Mouse (Mus musculus) MEL (cell line): ENCODE data around the gene Fbxw7. TPM values are rescaled to one million over a fixed set of nuclear protein-coding genes. Genes with fewer than 3 reads are reported as not detected.

Experiments
- DNase-seq: peaks from one replicate; pipeline ENCODE4 v3.0.0; 2011; ENCODE audit warnings: low read depth, low spot score
- H3K27ac ChIP-seq: 2 replicates; pipeline ENCODE4 v1.5.1; 2012; ENCODE audit warnings: low read depth, mild to moderate bottlenecking, control low read depth, low read length, moderate library complexity; ENCODE audit not compliant: control insufficient read depth
- H3K27me3 ChIP-seq, 2 experiments: fragments of 150-350 bp in 1 of 2; sonication (generic) in 1 of 2; 2 replicates each; pipeline ENCODE4 v1.6.1; 2012; ENCODE audit warnings: low read length in 2 of 2, mild to moderate bottlenecking in 2 of 2, improper control_type of control experiment in 1 of 2, moderate library complexity in 1 of 2; ENCODE audit not compliant: insufficient read depth in 2 of 2, control insufficient read depth in 1 of 2
- H3K36me3 ChIP-seq, 2 experiments: 2 replicates each; pipeline ENCODE4 v1.6.1; 2012 to 2014; ENCODE audit warnings: low read length in 2 of 2, improper control_type of control experiment in 1 of 2, inconsistent platforms in 1 of 2, mild to moderate bottlenecking in 1 of 2; ENCODE audit not compliant: insufficient read depth in 2 of 2, control insufficient read depth in 1 of 2
- H3K4me1 ChIP-seq, 2 experiments: fragments of 150-350 bp in 1 of 2; sonication (generic) in 1 of 2; 2 replicates each; pipeline ENCODE4 v1.6.1; 2012; ENCODE audit warnings: low read length in 2 of 2, improper control_type of control experiment in 1 of 2, mild to moderate bottlenecking in 1 of 2; ENCODE audit not compliant: insufficient read depth in 2 of 2, control insufficient read depth in 1 of 2
- H3K4me3 ChIP-seq, 2 experiments: fragments of 150-350 bp in 1 of 2; sonication (generic) in 1 of 2; 2 replicates each; pipeline ENCODE4 v1.5.1; 2012; ENCODE audit warnings: low read depth in 2 of 2, low read length in 2 of 2, mild to moderate bottlenecking in 2 of 2, moderate library complexity in 2 of 2, control low read depth in 1 of 2, improper control_type of control experiment in 1 of 2; ENCODE audit not compliant: control insufficient read depth in 1 of 2, insufficient read depth in 1 of 2
- H3K79me2 ChIP-seq: 2 replicates; pipeline ENCODE4 v1.6.1; 2012; ENCODE audit warnings: mild to moderate bottlenecking, low read length, moderate library complexity; ENCODE audit not compliant: control insufficient read depth, poor library complexity, insufficient read depth
- H3K9ac ChIP-seq: 2 replicates; pipeline ENCODE4 v1.6.1; 2012; ENCODE audit warnings: low read depth, mild to moderate bottlenecking, control low read depth, low read length, moderate library complexity; ENCODE audit not compliant: control insufficient read depth, poor library complexity, severe bottlenecking
- H3K9me3 ChIP-seq: fragments of 150-350 bp; sonication (generic); replicated peaks from 2 replicates; pipeline ENCODE4 v1.6.1; 2012; ENCODE audit warnings: mild to moderate bottlenecking, low read length, improper control_type of control experiment, moderate library complexity; ENCODE audit not compliant: insufficient read depth
- CHD2 ChIP-seq: IDR thresholded peaks from 2 replicates; pipeline ENCODE4 v1.6.1; 2011; ENCODE audit warnings: low read length, improper control_type of control experiment
- E2F4 ChIP-seq: IDR thresholded peaks from 2 replicates; pipeline ENCODE4 v1.6.1; 2011; ENCODE audit warnings: low read depth, low read length, improper control_type of control experiment, borderline replicate concordance
- ELF1 ChIP-seq: IDR thresholded peaks from 2 replicates; pipeline ENCODE4 v1.6.1; 2014; ENCODE audit warnings: low read depth, mild to moderate bottlenecking, inconsistent platforms, low read length, improper control_type of control experiment, moderate library complexity
- EP300 ChIP-seq, 2 experiments: IDR thresholded peaks; 2 replicates each; pipeline ENCODE4 v1.6.1; 2011; ENCODE audit warnings: improper control_type of control experiment in 2 of 2, low read length in 2 of 2, low read depth in 1 of 2, mild to moderate bottlenecking in 1 of 2
- GABPA ChIP-seq: IDR thresholded peaks from 2 replicates; pipeline ENCODE4 v1.6.1; 2012; ENCODE audit warnings: low read depth, mild to moderate bottlenecking, inconsistent platforms, low read length, improper control_type of control experiment, moderate library complexity
- KAT2A ChIP-seq: conservative IDR thresholded peaks from 2 replicates; pipeline ENCODE4 v1.6.1; 2012; ENCODE audit warnings: low read depth, low read length, improper control_type of control experiment, inconsistent platforms
- MAFK ChIP-seq: IDR thresholded peaks from 2 replicates; pipeline ENCODE4 v1.6.1; 2011; ENCODE audit warnings: low read depth, mild to moderate bottlenecking, low read length, improper control_type of control experiment, borderline replicate concordance
- MAX ChIP-seq: IDR thresholded peaks from 2 replicates; pipeline ENCODE4 v1.6.1; 2011; ENCODE audit warnings: low read length, improper control_type of control experiment
- MEF2A ChIP-seq: IDR thresholded peaks from 2 replicates; pipeline ENCODE4 v1.6.1; 2014; ENCODE audit warnings: low read depth, mild to moderate bottlenecking, inconsistent platforms, low read length, improper control_type of control experiment; ENCODE audit not compliant: poor library complexity, insufficient replicate concordance, severe bottlenecking; ENCODE audit errors: extremely low read depth
- MYC ChIP-seq: IDR thresholded peaks from 2 replicates; pipeline ENCODE4 v1.6.1; 2011; ENCODE audit warnings: low read depth, mild to moderate bottlenecking, low read length, improper control_type of control experiment, moderate library complexity
- POLR2AphosphoS2 ChIP-seq: IDR thresholded peaks from 2 replicates; pipeline ENCODE4 v1.6.1; 2011; ENCODE audit warnings: low read length, improper control_type of control experiment
- POLR2AphosphoS5 ChIP-seq: IDR thresholded peaks from 2 replicates; pipeline ENCODE4 v1.6.1; 2012; ENCODE audit warnings: low read depth, borderline replicate concordance, mild to moderate bottlenecking, inconsistent platforms, low read length, moderate library complexity, mixed read lengths
- RCOR1 ChIP-seq: IDR thresholded peaks from 2 replicates; pipeline ENCODE4 v1.6.1; 2012; ENCODE audit warnings: low read depth, mild to moderate bottlenecking, inconsistent platforms, low read length, improper control_type of control experiment
- SMC3 ChIP-seq: IDR thresholded peaks from 2 replicates; pipeline ENCODE4 v1.6.1; 2011; ENCODE audit warnings: low read depth, low read length, improper control_type of control experiment
- USF1 ChIP-seq: IDR thresholded peaks from 2 replicates; pipeline ENCODE4 v1.6.1; 2014; ENCODE audit warnings: low read depth, mild to moderate bottlenecking, inconsistent platforms, low read length, improper control_type of control experiment, moderate library complexity
- ZC3H11A ChIP-seq: IDR thresholded peaks from 2 replicates; pipeline ENCODE4 v1.6.1; 2012; ENCODE audit warnings: low read depth, mild to moderate bottlenecking, inconsistent platforms, low read length, improper control_type of control experiment
- ZKSCAN1 ChIP-seq: IDR thresholded peaks from 2 replicates; pipeline ENCODE4 v1.6.1; 2012; ENCODE audit warnings: low read depth, mild to moderate bottlenecking, inconsistent platforms, low read length, improper control_type of control experiment, moderate library complexity
- ZNF384 ChIP-seq: IDR thresholded peaks from 2 replicates; pipeline ENCODE4 v1.6.1; 2012; ENCODE audit warnings: low read depth, mild to moderate bottlenecking, inconsistent platforms, low read length, improper control_type of control experiment
- polyA plus RNA-seq, 2 experiments: library from polyadenylated mRNA; stranded (reverse) in 1 of 2; unstranded in 1 of 2; fragments of >175 nt in 1 of 2; fragments of >200 nt in 1 of 2; gene quantifications; 2 replicates each; pipeline versions ENCODE4 v1.2.1 to v1.2.4; 2012; ENCODE audit warnings: low replicate concordance in 2 of 2, low read depth in 1 of 2; ENCODE audit not compliant: insufficient read length in 2 of 2, insufficient read depth in 1 of 2, missing spikeins in 1 of 2
- total RNA-seq: library from RNA; depleted of rRNA; stranded (reverse); fragments of 300-350 nt; gene quantifications from 2 replicates; pipeline ENCODE4 v1.2.3, GENCODE M21; 2012

Gene Fbxw7
- total and polyA plus RNA-seq, 3 experiments, result 11.8 to 14.5 TPM; not detected in 1

- no peaks in the 10 kb centered on the region for H3K79me2 ChIP-seq
- no peaks in the 10 kb centered on the region for H3K9me3 ChIP-seq
- TF ChIP-seq MYC, result no peak
- no peak for TF ChIP-seq ELF1
- TF ChIP-seq CHD2, result no peak
- TF ChIP-seq POLR2AphosphoS5, result no peak
- TF ChIP-seq RCOR1, result no peak
- TF ChIP-seq MAX, result no peak
- no peak for TF ChIP-seq MAFK
- TF ChIP-seq ZKSCAN1, result no peak
- TF ChIP-seq USF1, result no peak
- no peak for TF ChIP-seq ZNF384
- TF ChIP-seq SMC3, result no peak
- TF ChIP-seq ZC3H11A, result no peak
- no peak for TF ChIP-seq MEF2A
- peaks cover 0 to 6% of the 10 kb centered on the region in 2 experiments; a peak in 2 of 4 replicates for H3K36me3 ChIP-seq
- DNase-seq, result no peak
- no peaks in the 10 kb centered on the region for H3K27me3 ChIP-seq
- no peak overlapping the region for H3K27ac ChIP-seq
- H3K4me1 ChIP-seq, result no peaks in the 10 kb centered on the region
- no peak overlapping the region for H3K9ac ChIP-seq
- H3K4me3 ChIP-seq, result no peak overlapping the region
These were observed 152.3 kb downstream of the Fbxw7 start for GRCm38 (mm10) chr3:84967364-84967763.

GRCm38 (mm10) chr3:84971561-84971960, 156.5 kb downstream of the Fbxw7 start:
- no peak overlapping the region for H3K9ac ChIP-seq
- peaks cover 0 to 6% of the 10 kb centered on the region in 2 experiments; a peak in 2 of 4 replicates for H3K36me3 ChIP-seq
- no peaks in the 10 kb centered on the region for H3K27me3 ChIP-seq
- H3K4me3 ChIP-seq, result no peak overlapping the region
- H3K9me3 ChIP-seq, result no peaks in the 10 kb centered on the region
- no peak for DNase-seq
- H3K27ac ChIP-seq, result no peak overlapping the region
- H3K79me2 ChIP-seq, result no peaks in the 10 kb centered on the region
- no peaks in the 10 kb centered on the region for H3K4me1 ChIP-seq
- TF ChIP-seq ZNF384, result no peak
- no peak for TF ChIP-seq POLR2AphosphoS2
- TF ChIP-seq E2F4, result no peak
- TF ChIP-seq EP300 (IDR thresholded peaks at IDR 0.05; ENCODE audit: low read depth in 1 of 2, low read length in 2 of 2), result no peak
- TF ChIP-seq POLR2AphosphoS5, result no peak
- TF ChIP-seq KAT2A, result no peak
- TF ChIP-seq ELF1, result no peak
- TF ChIP-seq GABPA, result no peak
